ENCODE assay signal across 8 mouse cellular contexts in the genomic region with DNA sequence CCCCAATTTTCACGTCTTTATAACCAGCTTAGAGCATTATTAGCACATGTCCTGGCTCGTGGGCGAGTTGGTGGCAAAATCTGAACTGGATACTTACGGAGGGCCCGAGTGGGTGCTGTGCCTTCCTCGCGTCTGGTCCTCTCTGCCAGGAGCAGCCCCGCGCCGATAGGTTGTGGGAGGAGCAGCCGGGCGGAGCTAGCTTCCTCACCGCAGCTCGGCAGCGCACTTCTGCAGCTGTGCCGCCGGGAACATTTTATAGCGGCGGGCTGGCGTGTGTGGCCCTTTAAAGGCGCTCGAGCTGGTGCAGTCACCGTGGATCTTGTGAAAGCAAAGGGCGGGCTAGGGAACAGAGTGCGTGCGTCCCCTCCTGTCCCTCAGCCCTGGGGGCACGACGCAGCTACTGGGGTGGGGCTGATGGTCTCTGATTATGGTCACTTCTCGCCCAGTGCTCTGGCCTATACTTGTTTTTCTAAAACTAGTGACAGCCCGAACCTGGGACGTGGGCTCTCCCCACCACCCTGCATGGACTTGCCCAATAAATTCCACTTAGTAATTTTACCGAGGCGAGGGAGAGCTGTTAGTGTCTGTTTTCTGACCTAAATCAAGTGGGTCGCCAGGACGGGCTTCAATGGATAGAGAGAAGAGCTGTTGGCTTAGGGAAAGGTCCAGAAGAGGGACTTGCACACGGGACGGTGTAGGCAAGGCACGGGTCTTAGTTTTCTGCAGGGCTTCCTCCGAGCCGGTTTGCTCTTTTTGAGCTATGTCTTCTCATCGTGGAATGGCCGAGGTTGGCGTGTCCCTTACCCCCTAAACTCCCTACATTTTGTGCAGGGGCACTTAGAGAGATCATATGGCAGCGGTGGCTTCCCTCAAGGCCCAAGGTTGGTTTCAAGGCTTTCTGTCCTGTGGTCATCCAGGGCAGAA. TPM values are rescaled to one million over a fixed set of nuclear protein-coding genes. Genes with fewer than 3 reads are reported as not detected.
DNase-seq lines count a peak whose midpoint lies in the region; ATAC-seq and TF ChIP-seq lines count a peak whose summit lies in the region.

A gene (minus strand): TSS at position 245 of the 924 bp plus-strand sequence.

- H3K9ac ChIP-seq in forebrain, embryonic 12.5 days, result peak within 1 kb of the TSS; percentile 59
- peak within 1 kb of the TSS; percentile 9; the same call in 1 of the 2 replicates for H3K9ac ChIP-seq in liver, embryonic 16.5 days (ENCODE audit: low read depth, low read length)
- peak within 1 kb of the TSS; percentile 37; the same call in 1 of the 2 replicates for H3K9ac ChIP-seq in neural tube, embryonic 14.5 days (replicated peaks; ENCODE audit: low read depth, low read length)

- WGBS in forebrain, embryonic 12.5 days, result 16% methylated on average over 44 of the region's 44 CpGs
- 16% methylated on average over 44 of the region's 44 CpGs for WGBS in liver, embryonic 16.5 days (ENCODE audit: insufficient replicate concordance)
- WGBS in neural tube, embryonic 14.5 days, result 15% methylated on average over 41 of the region's 44 CpGs

- no peaks in the 10 kb centered on the region for H3K9me3 ChIP-seq in forebrain, embryonic 12.5 days
- H3K9me3 ChIP-seq in liver, embryonic 16.5 days (replicated peaks; ENCODE audit: control insufficient read depth, low read length), result no peaks in the 10 kb centered on the region
- no peaks in the 10 kb centered on the region for H3K9me3 ChIP-seq in neural tube, embryonic 14.5 days (ENCODE audit: control insufficient read depth, low read length)

- intact Hi-C loops in heart, postnatal 10 days (cut with DNase I), result loop anchor here (2.0 to 5.0 kb wide), 2 partner anchors 95 to 225 kb away; no protein-coding TSS in a partner anchor

- peak within 1 kb of the TSS; percentile 84 for H3K4me2 ChIP-seq in forebrain, embryonic 12.5 days
- peak within 1 kb of the TSS; percentile 53 for H3K4me2 ChIP-seq in liver, embryonic 16.5 days (ENCODE audit: low read depth, low read length)
- H3K4me2 ChIP-seq in neural tube, embryonic 14.5 days (ENCODE audit: low read depth, low read length), result peak within 1 kb of the TSS; percentile 54

- peak within 1 kb of the TSS; percentile 46; the same call in 1 of the 2 replicates for H3K27ac ChIP-seq in forebrain, embryonic 12.5 days
- H3K27ac ChIP-seq in liver, embryonic 16.5 days (ENCODE audit: low read length), result no peak within 1 kb of the TSS
- H3K27ac ChIP-seq in neural tube, embryonic 14.5 days (ENCODE audit: low read depth, low read length), result no peak within 1 kb of the TSS

- peaks cover 70% of the 10 kb centered on the region for H3K27me3 ChIP-seq in forebrain, embryonic 12.5 days
- peaks cover 56% of the 10 kb centered on the region for H3K27me3 ChIP-seq in liver, embryonic 16.5 days (ENCODE audit: control insufficient read depth, insufficient read depth, low read depth, low read length)
- H3K27me3 ChIP-seq in neural tube, embryonic 14.5 days (ENCODE audit: control insufficient read depth, insufficient read depth, low read length), result peaks cover 12% of the 10 kb centered on the region; the same call in 1 of the 2 replicates

- TF ChIP-seq POLR2A in brain, embryonic 14.5 days (IDR thresholded peaks at IDR 0.05; ENCODE audit: borderline replicate concordance, extremely low read depth, insufficient read depth, insufficient read length, poor library complexity, severe bottlenecking), result no peak

- TF ChIP-seq CTCF in brain, embryonic 14.5 days (IDR thresholded peaks at IDR 0.05; ENCODE audit: borderline replicate concordance, extremely low read depth, insufficient read depth, insufficient read length), result no peak

- peak; percentile 45 for ATAC-seq in CD4-positive, CD25-positive, alpha-beta regulatory T cell, adult 4 months
- peak; percentile 95 for ATAC-seq in forebrain, embryonic 12.5 days (ENCODE audit: low FRiP score)
- ATAC-seq in liver, embryonic 16.5 days (ENCODE audit: low read depth), result peak; percentile 83
- peak; percentile 97 for ATAC-seq in neural tube, embryonic 14.5 days (ENCODE audit: low read depth)

- 0 out of 2 replicates have a peak, but pooled peaks cover 9% of the 10 kb centered on the region for H3K4me1 ChIP-seq in forebrain, embryonic 12.5 days
- no peaks in the 10 kb centered on the region for H3K4me1 ChIP-seq in liver, embryonic 16.5 days (ENCODE audit: control insufficient read depth, low read depth, low read length)
- no peaks in the 10 kb centered on the region for H3K4me1 ChIP-seq in neural tube, embryonic 14.5 days (ENCODE audit: control insufficient read depth, insufficient read depth, low read length)

- H3K4me3 ChIP-seq in forebrain, embryonic 12.5 days (replicated peaks), result peak within 1 kb of the TSS; percentile 51
- H3K4me3 ChIP-seq in liver, embryonic 16.5 days (ENCODE audit: low read depth, low read length), result peak within 1 kb of the TSS; percentile 55
- H3K4me3 ChIP-seq in neural tube, embryonic 14.5 days (ENCODE audit: low read depth, low read length), result peak within 1 kb of the TSS; percentile 46

- no peaks in the 10 kb centered on the region for H3K36me3 ChIP-seq in forebrain, embryonic 12.5 days (replicated peaks)
- H3K36me3 ChIP-seq in liver, embryonic 16.5 days (ENCODE audit: control insufficient read depth, insufficient read depth), result no peaks in the 10 kb centered on the region
- H3K36me3 ChIP-seq in neural tube, embryonic 14.5 days (ENCODE audit: control insufficient read depth, insufficient read depth, low read length), result no peaks in the 10 kb centered on the region

- DNase-seq in brain, embryonic 14.5 days (ENCODE audit: low read depth), result peak; percentile 96
- peak; percentile 64 to 66 for DNase-seq in heart, postnatal 10 days
- peak; percentile 32 to 56 for DNase-seq in kidney, postnatal 36 days
- DNase-seq in thymus, postnatal 0 days (ENCODE audit: low spot score), result peak; percentile 60

RNA-seq across cellular contexts. Expression of the gene that starts here (rescaled TPM):
- polyA plus RNA-seq in CD4-positive, CD25-positive, alpha-beta regulatory T cell, adult 4 months (2017; shearing (Covaris generic)), result not detected
- 14.4 and 15.8 TPM in 2 replicates for polyA plus RNA-seq in brain, embryonic 14.5 days (2012; rRNA removed)
- 9.8 and 10.4 TPM in 2 replicates for polyA plus RNA-seq in forebrain, embryonic 12.5 days (2016; fragmentation: Nextera tagmentation; extraction: Ambion mirVana)
- total RNA-seq in heart, postnatal 10 days (2021), result 10 to 100 TPM; 14.1 to 16.6 TPM
- polyA plus RNA-seq in liver, embryonic 16.5 days (2015; fragmentation: Nextera tagmentation; extraction: Ambion mirVana), result 39.9 and 40.3 TPM in 2 replicates
- polyA plus RNA-seq in neural tube, embryonic 14.5 days (2014; fragmentation: Nextera tagmentation; extraction: Ambion mirVana), result 6.0 and 11.1 TPM in 2 replicates
- polyA plus RNA-seq in thymus, postnatal 0 days (2015; fragmentation: Nextera tagmentation; extraction: Ambion mirVana), result 1.3 and 1.4 TPM in 2 replicates

Comparison
In these comparisons a context has a peak if more than half of its experiments do, and no peak if none do; other contexts are left out.
1. Peak in ATAC-seq in CD4-positive, CD25-positive, alpha-beta regulatory T cell, adult 4 months; RNA of the gene not detected or under 1 TPM.
2. ATAC-seq: peak in every context shown above with its lines; median percentile 97 in neural tube, embryonic 14.5 days; 95 in forebrain, embryonic 12.5 days; 83 in liver, embryonic 16.5 days; 45 in CD4-positive, CD25-positive, alpha-beta regulatory T cell, adult 4 months.
3. DNase-seq: peak in every context shown above with its lines; median percentile 96 in brain, embryonic 14.5 days; 65 in heart, postnatal 10 days; 60 in thymus, postnatal 0 days; 44 in kidney, postnatal 36 days.
4. H3K9ac ChIP-seq: peak in every context shown above with its lines; median percentile 59 in forebrain, embryonic 12.5 days; 37 in neural tube, embryonic 14.5 days; 9 in liver, embryonic 16.5 days.